Mouse (Mus musculus) hindbrain, embryonic 10.5 days (tissue): Measurements from ENCODE around the gene Arpc4. TPM values are rescaled to one million over a fixed set of nuclear protein-coding genes. Genes with fewer than 3 reads are reported as not detected.

Experiments used
- DNase-seq: peaks from one replicate; pipeline ENCODE4 v3.0.0-alpha.2; 2017; ENCODE audit warnings: low spot score
- H3K27ac ChIP-seq: fragments of 300-500 bp; sonication (generic); 2 replicates; pipeline ENCODE4 v1.5.1; 2016; ENCODE audit warnings: mild to moderate bottlenecking, moderate library complexity
- H3K27me3 ChIP-seq: fragments of 300-500 bp; sonication (generic); 2 replicates; pipeline ENCODE4 v1.6.1; 2016; ENCODE audit warnings: mild to moderate bottlenecking; ENCODE audit not compliant: poor library complexity, insufficient read depth, severe bottlenecking
- H3K36me3 ChIP-seq: fragments of 300-500 bp; sonication (generic); 2 replicates; pipeline ENCODE4 v1.6.1; 2016; ENCODE audit warnings: mild to moderate bottlenecking, moderate library complexity
- H3K4me1 ChIP-seq: fragments of 300-500 bp; sonication (generic); replicated peaks from 2 replicates; pipeline ENCODE4 v1.6.1; 2016; ENCODE audit warnings: mild to moderate bottlenecking
- H3K4me3 ChIP-seq: fragments of 300-500 bp; sonication (generic); 2 replicates; pipeline ENCODE4 v1.5.1; 2016; ENCODE audit warnings: mild to moderate bottlenecking, moderate library complexity
- H3K9me3 ChIP-seq: fragments of 300-500 bp; sonication (generic); 2 replicates; pipeline ENCODE4 v1.6.1; 2016; ENCODE audit warnings: mild to moderate bottlenecking, moderate library complexity
- WGBS: fragments of 180-500 bp; shearing (Covaris S2); methylation state at CpG from one replicate; pipeline ENCODE4 v1.1.7; 2016; 5-methylcytosine and 5-hydroxymethylcytosine counted together
- polyA plus RNA-seq: library from polyadenylated mRNA; unstranded; fragments of >200 nt; fragmentation: Nextera tagmentation; extraction: Ambion mirVana; gene quantifications from 2 replicates; pipeline ENCODE4 v1.2.1, GENCODE M21; 2016

Gene Arpc4
- polyA plus RNA-seq, 1 experiment from 2014 or later = 423 TPM

DNA sequence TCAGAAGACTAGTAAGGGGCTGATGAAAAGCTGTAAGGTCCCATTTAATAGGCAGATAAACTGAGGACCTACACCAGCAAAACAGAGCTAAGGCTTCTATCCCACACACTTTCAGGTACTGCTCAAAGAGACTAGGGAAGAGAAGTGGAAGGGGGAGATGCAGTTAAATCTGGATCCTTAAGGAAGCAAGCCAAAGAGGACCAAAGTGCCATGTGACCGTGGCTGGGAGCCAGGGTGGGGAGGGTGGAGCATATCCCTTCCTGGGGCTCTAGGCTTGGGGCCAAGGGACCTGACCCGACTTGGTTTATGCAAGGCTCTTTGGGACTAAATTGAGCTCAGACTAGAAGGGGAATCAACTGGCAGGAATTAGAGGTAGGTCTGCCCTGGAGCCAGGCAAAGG, 33.6 kb upstream of the Arpc4 start:
- peak overlapping the region; percentile 90 for H3K27ac ChIP-seq
- no peaks in the 10 kb centered on the region for H3K9me3 ChIP-seq
- 67% methylated on average over 2 of the region's 2 CpGs for WGBS
- peaks cover 28% of the 10 kb centered on the region for H3K4me1 ChIP-seq
- peaks cover 8% of the 10 kb centered on the region for H3K36me3 ChIP-seq
- H3K4me3 ChIP-seq = no peak overlapping the region; the same call in 1 of the 2 replicates
- no peaks in the 10 kb centered on the region for H3K27me3 ChIP-seq
- no peak for DNase-seq

DNA sequence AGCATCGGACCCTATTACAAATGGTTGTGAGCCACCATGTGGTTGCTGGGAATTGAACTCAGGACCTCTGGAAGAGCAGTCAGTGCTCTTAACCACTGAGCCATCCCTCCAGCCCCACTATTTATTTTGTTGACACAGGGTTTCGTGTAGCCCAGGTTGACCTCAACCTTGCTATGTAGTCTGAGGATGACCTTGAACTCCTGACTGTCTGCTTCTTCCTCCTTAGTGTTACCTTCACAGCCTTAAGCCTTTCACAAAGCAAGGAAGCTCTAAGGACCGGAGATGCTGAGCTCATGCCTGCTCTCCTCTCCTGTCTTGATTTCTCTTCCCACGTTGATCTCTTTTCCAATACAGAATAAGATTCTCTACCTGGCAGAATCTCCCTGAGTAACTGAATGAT, 31.0 kb upstream of the Arpc4 start:
- H3K27me3 ChIP-seq = no peaks in the 10 kb centered on the region
- no peak overlapping the region for H3K27ac ChIP-seq
- no peak overlapping the region for H3K4me3 ChIP-seq
- no peaks in the 10 kb centered on the region for H3K36me3 ChIP-seq
- peaks cover 24% of the 10 kb centered on the region for H3K4me1 ChIP-seq
- DNase-seq = no peak
- H3K9me3 ChIP-seq = no peaks in the 10 kb centered on the region
- 79% methylated on average over 4 of the region's 4 CpGs for WGBS

DNA sequence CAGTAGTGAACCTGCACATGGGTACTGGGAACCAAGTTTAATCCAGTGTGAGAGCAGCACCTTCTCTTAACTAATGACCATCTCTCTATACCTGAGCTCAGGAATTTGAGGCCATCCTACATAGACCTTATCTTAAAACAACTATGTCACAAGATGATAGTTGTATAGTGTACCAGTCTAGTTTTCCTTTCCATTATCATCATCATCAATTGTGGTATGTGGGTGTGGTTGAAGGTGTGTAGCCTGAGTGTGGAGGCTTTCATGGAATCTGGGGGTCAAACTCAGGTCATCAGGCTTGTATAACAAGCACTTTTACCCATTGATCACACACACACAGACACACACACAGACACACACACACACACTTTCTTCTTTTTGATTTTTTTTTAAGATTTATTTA, 27.4 kb upstream of the Arpc4 start:
- no peaks in the 10 kb centered on the region for H3K36me3 ChIP-seq
- H3K4me1 ChIP-seq = no peaks in the 10 kb centered on the region
- H3K27me3 ChIP-seq = no peaks in the 10 kb centered on the region
- DNase-seq = no peak
- no peaks in the 10 kb centered on the region for H3K9me3 ChIP-seq
- no peak overlapping the region for H3K4me3 ChIP-seq
- H3K27ac ChIP-seq = no peak overlapping the region

DNA sequence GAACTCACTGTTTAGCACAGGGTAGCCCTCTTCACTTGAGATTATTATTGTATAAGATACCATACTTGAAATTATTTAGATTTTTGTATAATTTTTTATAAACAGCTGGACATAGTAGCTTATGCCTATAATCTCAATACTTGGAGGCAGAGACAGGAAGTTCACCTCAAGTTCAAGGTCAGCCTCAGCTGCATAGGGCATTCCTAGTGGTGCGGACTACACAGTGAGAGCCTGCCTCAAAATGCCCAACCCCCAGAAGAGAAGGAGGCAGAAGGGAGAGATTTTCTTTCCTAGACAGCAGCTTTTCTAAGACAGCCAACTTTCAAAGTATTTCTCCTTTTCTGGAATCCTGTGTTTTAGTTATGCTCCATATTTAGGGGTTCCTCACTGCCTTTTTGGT, 26.8 kb upstream of the Arpc4 start:
- WGBS = 80% methylated on average over 1 of the region's 1 CpGs
- Histone ChIP-seq H3K27me3 (no peaks in the 10 kb centered on the region), H3K9me3 (no peaks in the 10 kb centered on the region), H3K4me1 (no peaks in the 10 kb centered on the region), H3K36me3 (no peaks in the 10 kb centered on the region), H3K27ac (no peak overlapping the region), H3K4me3 (no peak overlapping the region)
- no peak for DNase-seq

DNA sequence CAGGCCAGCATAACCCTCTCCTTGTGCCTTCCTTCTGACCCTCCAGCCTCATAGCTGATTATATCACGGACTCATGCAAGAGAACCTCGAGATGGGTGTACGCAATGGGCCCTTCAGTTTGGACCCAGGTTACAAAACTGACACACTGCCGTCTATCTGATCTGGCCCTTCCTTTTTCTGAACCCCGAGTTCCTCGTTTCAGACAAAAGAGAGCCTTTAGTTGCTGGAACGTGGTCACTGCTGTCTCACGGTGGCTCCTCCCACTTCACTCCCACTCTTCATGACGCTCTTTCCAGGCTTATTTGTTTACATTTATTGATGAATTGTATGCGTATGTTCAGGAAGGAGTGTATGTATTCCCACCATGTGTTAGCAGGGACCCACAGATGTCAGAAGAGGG, 26.3 kb upstream of the Arpc4 start:
- Histone ChIP-seq H3K4me3 (no peak overlapping the region), H3K36me3 (no peaks in the 10 kb centered on the region), H3K9me3 (no peaks in the 10 kb centered on the region), H3K27ac (no peak overlapping the region), H3K4me1 (no peaks in the 10 kb centered on the region), H3K27me3 (no peaks in the 10 kb centered on the region)
- DNase-seq = no peak
- WGBS = 63% methylated on average over 10 of the region's 10 CpGs

DNA sequence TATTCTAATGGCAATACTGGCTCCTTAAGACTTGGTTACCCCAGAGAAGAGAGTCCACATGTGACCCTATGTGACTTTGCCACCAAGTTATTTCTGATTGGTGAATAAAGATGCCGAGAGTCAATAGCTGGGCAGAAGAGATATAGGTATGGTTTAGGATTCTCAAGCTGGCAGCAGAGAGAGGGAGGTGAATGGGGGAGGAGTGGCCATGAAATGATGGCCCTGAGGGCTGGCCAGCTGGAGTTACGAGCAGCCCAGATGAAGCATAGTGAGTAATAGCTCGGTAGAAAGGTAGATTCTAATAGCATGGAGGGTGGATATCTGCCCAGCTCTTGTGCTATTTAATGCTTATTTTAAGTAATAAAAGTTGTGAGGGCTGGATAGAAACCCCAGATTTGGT, 25.1 kb upstream of the Arpc4 start:
- Histone ChIP-seq H3K4me1 (no peaks in the 10 kb centered on the region), H3K4me3 (no peak overlapping the region), H3K36me3 (no peaks in the 10 kb centered on the region), H3K27ac (no peak overlapping the region), H3K27me3 (no peaks in the 10 kb centered on the region), H3K9me3 (no peaks in the 10 kb centered on the region)
- DNase-seq = no peak
- WGBS = 81% methylated on average over 3 of the region's 3 CpGs

DNA sequence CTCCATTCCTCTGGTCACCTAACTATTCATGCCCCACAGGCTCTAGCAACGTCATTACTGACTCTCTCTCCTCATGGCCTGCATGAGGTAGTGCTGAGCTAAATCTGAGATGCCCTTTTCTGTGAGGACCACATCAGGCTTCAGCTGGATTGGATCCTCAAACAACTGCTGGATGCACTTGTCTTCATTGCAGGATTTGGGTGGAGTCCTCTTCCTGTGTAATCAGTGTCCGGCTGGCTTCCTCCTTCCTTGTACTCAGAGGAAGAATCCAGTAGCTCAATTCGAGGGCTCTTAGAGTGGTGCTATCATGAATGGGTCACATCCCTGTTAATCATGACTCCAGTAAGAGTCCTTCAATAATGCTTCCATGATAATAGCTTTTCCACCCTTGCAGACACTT, 24.2 kb upstream of the Arpc4 start:
- H3K9me3 ChIP-seq = no peaks in the 10 kb centered on the region
- H3K4me1 ChIP-seq = no peaks in the 10 kb centered on the region
- H3K4me3 ChIP-seq = no peak overlapping the region
- H3K36me3 ChIP-seq = no peaks in the 10 kb centered on the region
- no peak overlapping the region for H3K27ac ChIP-seq
- H3K27me3 ChIP-seq = no peaks in the 10 kb centered on the region
- 70% methylated on average over 3 of the region's 3 CpGs for WGBS
- no peak for DNase-seq

DNA sequence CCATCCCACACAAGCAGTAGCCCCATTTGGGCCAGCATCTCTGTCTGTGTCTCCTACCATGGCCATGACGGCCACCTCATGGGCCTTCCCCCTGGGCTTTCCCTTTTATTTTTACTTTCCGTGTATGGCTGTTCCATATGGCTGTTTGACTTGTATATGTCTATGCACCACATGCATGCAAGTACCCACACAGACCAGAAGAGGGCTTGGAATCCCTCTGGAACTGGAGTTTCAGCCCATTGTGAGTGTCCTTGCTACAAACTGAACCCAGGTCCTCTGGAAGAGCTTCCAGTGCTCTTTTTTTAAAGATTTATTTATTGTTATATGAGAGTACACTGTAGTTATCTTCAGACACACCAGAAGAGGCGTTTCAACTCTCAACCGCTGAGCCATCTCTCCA, 16.4 kb upstream of the Arpc4 start:
- no peak overlapping the region for H3K4me3 ChIP-seq
- H3K27ac ChIP-seq = no peak overlapping the region
- no peak for DNase-seq
- H3K9me3 ChIP-seq = no peaks in the 10 kb centered on the region
- H3K27me3 ChIP-seq = no peaks in the 10 kb centered on the region
- H3K36me3 ChIP-seq = peaks cover 3% of the 10 kb centered on the region; the same call in 1 of the 2 replicates
- H3K4me1 ChIP-seq = no peaks in the 10 kb centered on the region
- 79% methylated on average over 4 of the region's 4 CpGs for WGBS

DNA sequence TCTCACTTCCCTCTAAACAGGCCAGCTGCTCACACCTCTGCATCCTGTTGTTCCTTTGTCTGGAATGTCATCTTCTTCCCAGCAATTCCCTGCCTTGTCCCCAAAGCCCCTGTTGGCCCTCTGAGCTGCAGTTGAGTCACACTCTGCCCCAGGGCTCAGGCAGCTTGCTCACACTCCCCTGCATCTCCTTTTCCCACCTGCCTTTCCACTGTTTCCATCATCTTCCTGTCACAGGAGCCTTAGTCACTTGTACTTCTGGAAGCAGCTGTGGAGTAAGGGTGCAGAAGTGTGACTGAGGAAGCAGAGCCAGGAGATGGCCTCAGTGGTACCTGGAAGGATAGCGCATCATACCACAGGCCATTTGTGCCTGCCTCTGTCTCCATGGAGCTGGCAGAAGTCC, 15.7 kb upstream of the Arpc4 start:
- H3K4me1 ChIP-seq = no peaks in the 10 kb centered on the region
- no peaks in the 10 kb centered on the region for H3K9me3 ChIP-seq
- H3K27ac ChIP-seq = no peak overlapping the region
- DNase-seq = no peak
- H3K36me3 ChIP-seq = peaks cover 10% of the 10 kb centered on the region
- H3K4me3 ChIP-seq = no peak overlapping the region
- WGBS = 96% methylated on average over 1 of the region's 1 CpGs
- no peaks in the 10 kb centered on the region for H3K27me3 ChIP-seq

DNA sequence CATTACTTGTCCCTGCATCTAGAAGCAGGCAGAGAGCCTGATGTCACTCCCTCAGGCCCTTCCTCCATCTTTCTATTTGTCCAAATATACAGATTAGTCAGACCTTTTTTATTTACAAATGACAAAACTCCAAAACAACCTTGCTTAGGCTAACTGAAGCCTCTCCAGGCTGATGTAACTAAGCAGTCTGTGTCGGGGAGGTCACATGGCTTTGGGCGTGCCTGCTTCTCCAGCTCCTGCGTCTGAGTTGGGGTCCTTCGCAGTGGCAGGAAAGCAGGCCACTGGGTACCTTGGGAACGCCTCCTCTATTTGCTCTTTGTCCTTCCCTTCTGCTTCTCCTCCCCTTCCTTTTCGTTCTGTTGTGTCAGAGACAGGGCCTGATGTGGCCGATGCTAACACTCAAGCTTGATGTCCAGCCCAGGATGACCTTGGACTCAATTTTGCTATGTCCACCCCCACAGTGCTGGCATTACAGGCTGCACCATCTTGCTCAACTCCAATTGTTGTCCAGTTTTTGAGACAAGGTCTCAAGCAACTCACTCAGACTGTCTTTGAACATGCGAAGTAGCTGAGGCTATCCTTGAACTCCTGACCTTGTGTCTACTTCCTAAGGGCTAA, 13.3 kb upstream of the Arpc4 start:
- peaks cover 30% of the 10 kb centered on the region for H3K36me3 ChIP-seq
- DNase-seq = no peak
- WGBS = 69% methylated on average over 8 of the region's 8 CpGs
- H3K27ac ChIP-seq = no peak overlapping the region
- no peaks in the 10 kb centered on the region for H3K27me3 ChIP-seq
- H3K4me3 ChIP-seq = no peak overlapping the region
- no peaks in the 10 kb centered on the region for H3K4me1 ChIP-seq
- no peaks in the 10 kb centered on the region for H3K9me3 ChIP-seq

DNA sequence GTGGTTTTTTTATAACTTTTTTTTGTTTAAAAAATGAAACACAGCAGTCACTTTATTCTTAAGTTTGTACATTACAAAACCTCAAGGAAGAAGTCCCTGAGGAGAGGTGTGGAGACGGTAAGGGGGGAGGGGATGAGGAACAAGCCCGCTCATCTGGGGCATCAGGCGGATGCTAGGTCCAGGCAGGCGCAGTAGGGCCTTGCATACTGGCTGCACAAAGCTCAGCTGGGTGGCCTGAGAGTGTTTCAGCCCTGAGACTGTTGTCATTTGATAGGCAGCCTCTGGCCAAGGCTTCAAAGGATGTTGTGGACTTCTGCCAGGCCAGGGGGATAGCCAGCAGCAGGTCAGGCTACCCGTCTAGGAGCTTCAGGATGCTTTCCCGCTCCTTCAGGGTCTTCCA, 11.3 kb upstream of the Arpc4 start:
- Histone ChIP-seq H3K4me3 (no peak overlapping the region), H3K27me3 (no peaks in the 10 kb centered on the region), H3K9me3 (no peaks in the 10 kb centered on the region), H3K4me1 (no peaks in the 10 kb centered on the region), H3K27ac (no peak overlapping the region), H3K36me3 (peaks cover 50% of the 10 kb centered on the region)
- no peak for DNase-seq
- WGBS = 92% methylated on average over 6 of the region's 6 CpGs

DNA sequence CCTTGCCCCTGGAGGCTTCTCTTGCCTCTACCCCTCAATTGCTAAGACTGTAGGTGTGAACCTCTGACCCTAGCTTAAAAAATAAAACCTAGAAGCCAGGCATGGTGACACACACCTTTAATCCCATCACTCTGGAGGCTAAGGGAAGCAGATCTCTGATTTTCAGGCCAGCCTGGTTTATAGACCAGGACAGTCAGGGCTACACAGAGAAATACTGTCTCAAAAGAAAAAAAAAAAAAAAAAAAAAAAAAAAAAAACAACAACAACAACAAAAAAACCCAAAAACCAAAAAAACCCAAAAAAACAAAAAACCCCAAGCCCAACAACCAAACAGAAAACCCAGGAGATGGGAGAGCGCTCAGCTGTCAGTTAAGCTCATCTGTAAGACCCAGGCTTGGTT, 10.3 kb upstream of the Arpc4 start:
- no peak overlapping the region for H3K27ac ChIP-seq
- peaks cover 59% of the 10 kb centered on the region for H3K36me3 ChIP-seq

DNA sequence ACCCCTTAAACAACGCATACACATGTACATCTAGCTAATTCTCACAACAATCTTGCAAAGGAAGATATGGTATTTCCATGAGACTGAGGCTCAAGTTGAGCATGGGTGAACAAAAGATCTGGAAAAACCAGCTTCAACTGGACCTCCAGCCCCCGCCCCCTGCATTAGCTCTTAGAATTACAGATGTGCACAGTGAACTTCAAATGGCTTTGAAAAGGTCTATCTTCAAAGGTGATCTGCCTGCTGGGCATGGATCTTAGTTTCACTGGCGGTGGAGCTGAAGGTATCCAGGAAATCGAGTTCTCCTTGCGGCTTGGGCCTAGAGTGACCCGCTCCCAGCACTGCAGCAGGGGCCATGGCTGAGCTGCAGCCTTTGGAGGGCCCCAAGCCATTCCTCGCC, 9.8 kb upstream of the Arpc4 start:
- Histone ChIP-seq H3K27me3 (no peaks in the 10 kb centered on the region), H3K27ac (no peak overlapping the region), H3K9me3 (no peaks in the 10 kb centered on the region), H3K4me3 (no peak overlapping the region), H3K36me3 (peaks cover 65% of the 10 kb centered on the region), H3K4me1 (no peaks in the 10 kb centered on the region)
- DNase-seq = no peak
- 88% methylated on average over 7 of the region's 7 CpGs for WGBS

More for the DNA sequence above, 10.3 kb upstream of the Arpc4 start:
- WGBS = 98% methylated on average over 1 of the region's 1 CpGs
- H3K4me1 ChIP-seq = no peaks in the 10 kb centered on the region
- DNase-seq = no peak
- H3K27me3 ChIP-seq = no peaks in the 10 kb centered on the region
- H3K9me3 ChIP-seq = no peaks in the 10 kb centered on the region
- no peak overlapping the region for H3K4me3 ChIP-seq

DNA sequence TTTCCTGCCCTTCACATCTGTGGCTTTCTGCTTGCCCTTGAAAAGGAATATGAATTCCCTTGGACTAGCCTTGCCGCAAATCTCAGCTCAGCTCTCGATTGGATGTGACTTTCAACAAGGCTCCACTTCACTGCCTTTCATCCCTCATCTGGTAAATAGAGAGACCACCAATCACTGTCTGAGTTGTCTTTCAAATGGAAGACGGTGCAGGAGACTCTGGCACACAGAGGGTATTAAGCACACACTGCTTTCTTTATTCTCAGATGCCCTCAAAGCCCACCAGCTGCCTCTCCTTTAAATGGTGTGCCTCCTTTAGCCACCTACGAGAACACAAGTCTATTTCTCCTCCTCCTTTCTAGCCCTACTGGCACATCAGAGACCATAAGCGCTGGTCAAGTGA, 9.3 kb upstream of the Arpc4 start:
- H3K27ac ChIP-seq = no peak overlapping the region
- H3K9me3 ChIP-seq = no peaks in the 10 kb centered on the region
- WGBS = 86% methylated on average over 5 of the region's 5 CpGs
- H3K4me3 ChIP-seq = no peak overlapping the region
- no peaks in the 10 kb centered on the region for H3K4me1 ChIP-seq
- no peaks in the 10 kb centered on the region for H3K27me3 ChIP-seq
- H3K36me3 ChIP-seq = peaks cover 69% of the 10 kb centered on the region
- DNase-seq = no peak
